Mouse (Mus musculus) lung, postnatal 0 days (tissue): ENCODE measurements around the gene Syde2.

Experiments
- CTCF ChIP-seq: IDR thresholded peaks from 2 replicates; pipeline ENCODE4 v1.5.1; 2016; ENCODE audit warnings: antibody characterized with exemption, mild to moderate bottlenecking
- EP300 ChIP-seq: IDR thresholded peaks from 2 replicates; pipeline ENCODE4 v1.6.1; 2016; ENCODE audit warnings: antibody characterized with exemption, mild to moderate bottlenecking, control low read depth

- TF ChIP-seq EP300 (no peak), CTCF (no peak)
These were observed 16.8 kb downstream of the Syde2 start for GRCm38 (mm10) chr3:146004347-146005051.
